Mouse (Mus musculus) hindbrain, embryonic 11.5 days (tissue): ENCODE measurements around the gene 9330161L09Rik. TPM values are rescaled to one million over a fixed set of nuclear protein-coding genes. Genes with fewer than 3 reads are reported as not detected.

ENCODE experiments used
- ATAC-seq: fragments of 200-750 bp; cut with Nextera tagmentation; 2 replicates; pipeline ENCODE4 v1.8.0; 2017; ENCODE audit warnings: mild to moderate bottlenecking, moderate TSS enrichment, moderate library complexity; ENCODE audit not compliant: low FRiP score
- DNase-seq: peaks from one replicate; pipeline ENCODE4 v3.0.0-alpha.2; 2015; ENCODE audit warnings: low spot score
- H3K27ac ChIP-seq: fragments of 300-500 bp; sonication (generic); 2 replicates; pipeline ENCODE4 v1.5.1; 2014; ENCODE audit warnings: mild to moderate bottlenecking, low read depth, low read length
- H3K27me3 ChIP-seq: fragments of 300-500 bp; sonication (generic); 2 replicates; pipeline ENCODE4 v1.6.1; 2014; ENCODE audit warnings: mild to moderate bottlenecking, low read length, moderate library complexity, mixed read lengths; ENCODE audit not compliant: control insufficient read depth, insufficient read depth
- H3K36me3 ChIP-seq: fragments of 300-500 bp; sonication (generic); 2 replicates; pipeline ENCODE4 v1.6.1; 2014; ENCODE audit warnings: mild to moderate bottlenecking, low read length, moderate library complexity, mixed read lengths; ENCODE audit not compliant: control insufficient read depth, insufficient read depth
- H3K4me1 ChIP-seq: fragments of 300-500 bp; sonication (generic); replicated peaks from 2 replicates; pipeline ENCODE4 v1.6.1; 2014; ENCODE audit warnings: low read length, mixed read lengths; ENCODE audit not compliant: control insufficient read depth, insufficient read depth
- H3K4me2 ChIP-seq: fragments of 300-500 bp; sonication (generic); replicated peaks from 2 replicates; pipeline ENCODE4 v1.6.1; 2014; ENCODE audit warnings: mild to moderate bottlenecking, low read depth, low read length
- H3K4me3 ChIP-seq: fragments of 300-500 bp; sonication (generic); 2 replicates; pipeline ENCODE4 v1.5.1; 2014; ENCODE audit warnings: low read depth, low read length
- H3K9ac ChIP-seq: fragments of 300-500 bp; sonication (generic); 2 replicates; pipeline ENCODE4 v1.6.1; 2014; ENCODE audit warnings: low read depth, low read length
- H3K9me3 ChIP-seq: fragments of 300-500 bp; sonication (generic); 2 replicates; pipeline ENCODE4 v1.6.1; 2016; ENCODE audit warnings: low read length; ENCODE audit not compliant: control insufficient read depth
- WGBS: fragments of 180-500 bp; shearing (Covaris S2); extraction: QIAGEN DNeasy Blood & Tissue Kit; methylation state at CpG from one replicate; pipeline ENCODE4 v1.1.7; 2014; 5-methylcytosine and 5-hydroxymethylcytosine counted together
- polyA plus RNA-seq: library from polyadenylated mRNA; unstranded; fragments of >200 nt; fragmentation: Nextera tagmentation; extraction: Ambion mirVana; gene quantifications from 2 replicates; pipeline ENCODE4 v1.2.1, GENCODE M21; 2014

The 9330161L09Rik gene
- polyA plus RNA-seq, 1 experiment from 2014 or later: 0.97 TPM

GRCm38 (mm10) chr12:103376124-103376523 is 31.5 kb downstream of the 9330161L09Rik start:
- ATAC-seq: no peak
- no peak overlapping the region for H3K9ac ChIP-seq
- H3K27ac ChIP-seq: no peak overlapping the region
- H3K4me3 ChIP-seq: no peak overlapping the region
- no peaks in the 10 kb centered on the region for H3K4me1 ChIP-seq
- no peaks in the 10 kb centered on the region for H3K36me3 ChIP-seq
- H3K27me3 ChIP-seq: no peaks in the 10 kb centered on the region
- H3K4me2 ChIP-seq: no peak overlapping the region
- H3K9me3 ChIP-seq: no peaks in the 10 kb centered on the region
- no peak for DNase-seq
- 70% methylated on average over 5 of the region's 5 CpGs for WGBS

GRCm38 (mm10) chr12:103373530-103374236 is 33.9 kb downstream of the 9330161L09Rik start:
- 80% methylated on average over 8 of the region's 8 CpGs for WGBS
- Histone ChIP-seq H3K27ac (no peak overlapping the region), H3K4me1 (no peaks in the 10 kb centered on the region), H3K9me3 (no peaks in the 10 kb centered on the region), H3K4me2 (no peak overlapping the region), H3K27me3 (no peaks in the 10 kb centered on the region), H3K36me3 (no peaks in the 10 kb centered on the region), H3K9ac (no peak overlapping the region), H3K4me3 (no peak overlapping the region)
- no peak for DNase-seq
- ATAC-seq: no peak

- 28% methylated on average over 6 of the region's 6 CpGs for WGBS
- ATAC-seq: no peak
Observed at GRCm38 (mm10) chr12:103371711-103372110, 35.9 kb downstream of the 9330161L09Rik start.

GRCm38 (mm10) chr12:103370861-103371260 is 36.8 kb downstream of the 9330161L09Rik start:
- 79% methylated on average over 4 of the region's 4 CpGs for WGBS
- Histone ChIP-seq H3K36me3 (no peaks in the 10 kb centered on the region), H3K27me3 (no peaks in the 10 kb centered on the region), H3K9me3 (no peaks in the 10 kb centered on the region), H3K4me3 (no peak overlapping the region), H3K9ac (no peak overlapping the region), H3K4me1 (no peaks in the 10 kb centered on the region), H3K27ac (no peak overlapping the region), H3K4me2 (no peak overlapping the region)
- DNase-seq (no peak), ATAC-seq (no peak)

More at GRCm38 (mm10) chr12:103371711-103372110, 35.9 kb downstream of the 9330161L09Rik start:
- H3K27me3 ChIP-seq: no peaks in the 10 kb centered on the region
- no peak overlapping the region for H3K4me3 ChIP-seq
- peak; percentile 73 for DNase-seq
- H3K36me3 ChIP-seq: no peaks in the 10 kb centered on the region
- no peaks in the 10 kb centered on the region for H3K4me1 ChIP-seq
- H3K4me2 ChIP-seq: no peak overlapping the region
- H3K9me3 ChIP-seq: no peaks in the 10 kb centered on the region
- H3K27ac ChIP-seq: no peak overlapping the region
- no peak overlapping the region for H3K9ac ChIP-seq

- no peaks in the 10 kb centered on the region for H3K27me3 ChIP-seq
- 59% methylated on average over 2 of the region's 2 CpGs for WGBS
- no peak overlapping the region for H3K9ac ChIP-seq
- no peaks in the 10 kb centered on the region for H3K9me3 ChIP-seq
- H3K4me2 ChIP-seq: no peak overlapping the region
- no peak overlapping the region for H3K4me3 ChIP-seq
- no peaks in the 10 kb centered on the region for H3K36me3 ChIP-seq
- H3K27ac ChIP-seq: no peak overlapping the region
- H3K4me1 ChIP-seq: no peaks in the 10 kb centered on the region
- DNase-seq (no peak), ATAC-seq (no peak)
Observed at GRCm38 (mm10) chr12:103368777-103369176, 38.8 kb downstream of the 9330161L09Rik start.

GRCm38 (mm10) chr12:103368326-103368669 is 39.3 kb downstream of the 9330161L09Rik start:
- Histone ChIP-seq H3K27ac (no peak overlapping the region), H3K4me1 (no peaks in the 10 kb centered on the region), H3K4me2 (no peak overlapping the region), H3K9me3 (no peaks in the 10 kb centered on the region), H3K36me3 (no peaks in the 10 kb centered on the region), H3K27me3 (no peaks in the 10 kb centered on the region), H3K4me3 (no peak overlapping the region), H3K9ac (no peak overlapping the region)
- 77% methylated on average over 7 of the region's 7 CpGs for WGBS
- peak; percentile 10; the same call in 1 of the 2 replicates for ATAC-seq
- DNase-seq: no peak

- ATAC-seq: peak; percentile 73
- no peak overlapping the region for H3K4me3 ChIP-seq
- H3K36me3 ChIP-seq: no peaks in the 10 kb centered on the region
- no peaks in the 10 kb centered on the region for H3K9me3 ChIP-seq
- no peak overlapping the region for H3K27ac ChIP-seq
- H3K4me2 ChIP-seq: 0 out of 2 replicates have a peak overlapping the region, but pooled peaks have one; percentile 11
- H3K27me3 ChIP-seq: no peaks in the 10 kb centered on the region
- no peaks in the 10 kb centered on the region for H3K4me1 ChIP-seq
- peak; percentile 92 for DNase-seq
- no peak overlapping the region for H3K9ac ChIP-seq
- WGBS: 18% methylated on average over 18 of the region's 18 CpGs
Observed at GRCm38 (mm10) chr12:103367620-103368325, 39.8 kb downstream of the 9330161L09Rik start.

GRCm38 (mm10) chr12:103367171-103367570 is 40.4 kb downstream of the 9330161L09Rik start:
- H3K9me3 ChIP-seq: no peaks in the 10 kb centered on the region
- ATAC-seq (no peak), DNase-seq (no peak)
- H3K4me2 ChIP-seq: no peak overlapping the region
- 78% methylated on average over 2 of the region's 2 CpGs for WGBS
- H3K36me3 ChIP-seq: no peaks in the 10 kb centered on the region
- H3K9ac ChIP-seq: no peak overlapping the region
- H3K4me3 ChIP-seq: no peak overlapping the region
- H3K27me3 ChIP-seq: no peaks in the 10 kb centered on the region
- no peaks in the 10 kb centered on the region for H3K4me1 ChIP-seq
- no peak overlapping the region for H3K27ac ChIP-seq

GRCm38 (mm10) chr12:103362336-103362735 is 45.3 kb downstream of the 9330161L09Rik start:
- no peak for DNase-seq
- Histone ChIP-seq H3K27me3 (no peaks in the 10 kb centered on the region), H3K4me1 (no peaks in the 10 kb centered on the region), H3K4me2 (no peak overlapping the region), H3K36me3 (no peaks in the 10 kb centered on the region), H3K27ac (no peak overlapping the region), H3K9me3 (no peaks in the 10 kb centered on the region), H3K9ac (no peak overlapping the region), H3K4me3 (no peak overlapping the region)
- WGBS: 73% methylated on average over 3 of the region's 3 CpGs
- no peak for ATAC-seq
